Mouse (Mus musculus) liver, adult 2 months (tissue): ENCODE data around the gene Flywch1. TPM values are rescaled to one million over a fixed set of nuclear protein-coding genes. Genes with fewer than 3 reads are reported as not detected.

Experiments
- DNase-seq: peaks from one replicate; pipeline ENCODE4 v3.0.0-alpha.2; 2011; ENCODE audit warnings: low read depth, low spot score; ENCODE audit errors: extremely low read depth
- H3K27ac ChIP-seq: fragments of 200-500 bp; replicated peaks from 2 replicates; pipeline ENCODE4 v1.5.1; 2012; ENCODE audit warnings: low read depth, mild to moderate bottlenecking, control low read depth, inconsistent platforms, low read length; ENCODE audit not compliant: insufficient read depth
- H3K27me3 ChIP-seq: fragments of 200-500 bp; 2 replicates; pipeline ENCODE4 v1.6.1; 2012; ENCODE audit warnings: mild to moderate bottlenecking, moderate library complexity, low read length, inconsistent platforms; ENCODE audit not compliant: control insufficient read depth, insufficient read depth
- H3K36me3 ChIP-seq: fragments of 200-500 bp; 2 replicates; pipeline ENCODE4 v1.6.1; 2012; ENCODE audit warnings: low read length, inconsistent platforms; ENCODE audit not compliant: control insufficient read depth, insufficient read depth
- H3K4me1 ChIP-seq: fragments of 200-500 bp; 2 replicates; pipeline ENCODE4 v1.6.1; 2011; ENCODE audit warnings: low read length; ENCODE audit not compliant: control insufficient read depth, insufficient read depth
- H3K4me3 ChIP-seq: fragments of 200-500 bp; 2 replicates; pipeline ENCODE4 v1.5.1; 2011; ENCODE audit warnings: low read depth, mild to moderate bottlenecking, control low read depth, low read length, moderate library complexity; ENCODE audit not compliant: insufficient read depth
- H3K79me2 ChIP-seq: fragments of 200-500 bp; 2 replicates; pipeline ENCODE4 v1.6.1; 2012; ENCODE audit warnings: inconsistent platforms, mild to moderate bottlenecking, low read length, moderate library complexity; ENCODE audit not compliant: control insufficient read depth, insufficient read depth
- H3K9ac ChIP-seq: fragments of 200-500 bp; 2 replicates; pipeline ENCODE4 v1.6.1; 2012; ENCODE audit warnings: low read depth, mild to moderate bottlenecking, control low read depth, inconsistent platforms, low read length
- CTCF ChIP-seq: fragments of 200-500 bp; IDR thresholded peaks from 2 replicates; pipeline ENCODE4 v1.5.1; 2011; ENCODE audit warnings: low read depth, low read length, control low read depth
- POLR2A ChIP-seq: fragments of 200-500 bp; IDR thresholded peaks from 2 replicates; pipeline ENCODE4 v1.6.1; 2011; ENCODE audit warnings: low read length, control low read depth; ENCODE audit not compliant: insufficient read depth; ENCODE audit errors: extremely low read depth
- WGBS: fragments of 180-500 bp; shearing (Covaris S2); methylation state at CpG from one replicate; pipeline ENCODE4 v1.1.7; 2018; 5-methylcytosine and 5-hydroxymethylcytosine counted together
- polyA plus RNA-seq: library from polyadenylated mRNA; depleted of rRNA; stranded (reverse); fragments of >200 nt; gene quantifications from 2 replicates; pipeline ENCODE4 v1.2.3, GENCODE M21; 2012; rRNA removed
- total RNA-seq: library from RNA; depleted of rRNA; stranded (reverse); fragments of >200 nt; gene quantifications from 2 replicates; pipeline ENCODE4 v1.2.3, GENCODE M21; 2014; rRNA removed

The Flywch1 gene
- 11.1 and 12.6 TPM in 2 replicates for total RNA-seq
- 13.8 and 14.2 TPM in 2 replicates for polyA plus RNA-seq

GRCm38 (mm10) chr17:23771284-23772218, at the start of gene Flywch1:
Flywch1 (minus strand) TSS chr17:23771602.
- 4% methylated on average over 58 of the region's 58 CpGs for WGBS
- DNase-seq: peak; percentile 96
- H3K36me3 ChIP-seq: no peaks in the 10 kb centered on the region
- peak within 1 kb of the TSS; percentile 83 for H3K4me3 ChIP-seq
- TF ChIP-seq POLR2A (peak; percentile 54; the same call in 1 of the 2 replicates), CTCF (no peak)
- H3K27ac ChIP-seq: peak within 1 kb of the TSS; percentile 26
- H3K27me3 ChIP-seq: no peaks in the 10 kb centered on the region
- no peaks in the 10 kb centered on the region for H3K79me2 ChIP-seq
- H3K9ac ChIP-seq: peak within 1 kb of the TSS; percentile 90
- H3K4me1 ChIP-seq: peaks cover 4% of the 10 kb centered on the region; the same call in 1 of the 2 replicates

- H3K4me1 ChIP-seq: no peaks in the 10 kb centered on the region
- peaks cover 77% of the 10 kb centered on the region for H3K36me3 ChIP-seq
- H3K9ac ChIP-seq: no peak overlapping the region
- DNase-seq: no peak
- no peak overlapping the region for H3K27ac ChIP-seq
- WGBS: 92% methylated on average over 5 of the region's 5 CpGs
- no peak overlapping the region for H3K4me3 ChIP-seq
- TF ChIP-seq POLR2A (no peak), CTCF (no peak)
- no peaks in the 10 kb centered on the region for H3K27me3 ChIP-seq
- no peaks in the 10 kb centered on the region; the same call in 1 of the 2 replicates for H3K79me2 ChIP-seq
Observed at GRCm38 (mm10) chr17:23820731-23821130, 49.3 kb upstream of the Flywch1 start.

GRCm38 (mm10) chr17:23819235-23819634, 47.8 kb upstream of the Flywch1 start:
- Histone ChIP-seq H3K4me1 (no peaks in the 10 kb centered on the region), H3K27me3 (no peaks in the 10 kb centered on the region), H3K4me3 (no peak overlapping the region), H3K36me3 (peaks cover 76% of the 10 kb centered on the region), H3K27ac (no peak overlapping the region), H3K79me2 (no peaks in the 10 kb centered on the region; the same call in 1 of the 2 replicates), H3K9ac (no peak overlapping the region)
- TF ChIP-seq POLR2A: no peak
- TF ChIP-seq CTCF: no peak
- 98% methylated on average over 25 of the region's 25 CpGs for WGBS
- DNase-seq: no peak

GRCm38 (mm10) chr17:23818579-23818978, 47.2 kb upstream of the Flywch1 start:
- Histone ChIP-seq H3K27ac (no peak overlapping the region), H3K9ac (no peak overlapping the region), H3K79me2 (no peaks in the 10 kb centered on the region; the same call in 1 of the 2 replicates), H3K27me3 (no peaks in the 10 kb centered on the region), H3K36me3 (peaks cover 75% of the 10 kb centered on the region), H3K4me1 (no peaks in the 10 kb centered on the region), H3K4me3 (no peak overlapping the region)
- DNase-seq: no peak
- no peak for TF ChIP-seq CTCF
- TF ChIP-seq POLR2A: no peak
- WGBS: 98% methylated on average over 8 of the region's 8 CpGs

GRCm38 (mm10) chr17:23815641-23816040, 44.2 kb upstream of the Flywch1 start:
- H3K4me3 ChIP-seq: no peak overlapping the region
- no peak overlapping the region for H3K27ac ChIP-seq
- H3K4me1 ChIP-seq: no peaks in the 10 kb centered on the region
- over 99% methylated on average over 16 of the region's 16 CpGs for WGBS
- DNase-seq: no peak
- TF ChIP-seq POLR2A: no peak
- TF ChIP-seq CTCF: no peak
- H3K27me3 ChIP-seq: no peaks in the 10 kb centered on the region
- H3K36me3 ChIP-seq: peaks cover 83% of the 10 kb centered on the region
- no peak overlapping the region for H3K9ac ChIP-seq
- no peaks in the 10 kb centered on the region; the same call in 1 of the 2 replicates for H3K79me2 ChIP-seq

GRCm38 (mm10) chr17:23807918-23808317, 36.5 kb upstream of the Flywch1 start:
- Histone ChIP-seq H3K27me3 (no peaks in the 10 kb centered on the region), H3K79me2 (peaks cover 27% of the 10 kb centered on the region), H3K36me3 (peaks cover 53% of the 10 kb centered on the region), H3K4me3 (no peak overlapping the region), H3K9ac (no peak overlapping the region), H3K27ac (no peak overlapping the region), H3K4me1 (peaks cover 11% of the 10 kb centered on the region; the same call in 1 of the 2 replicates)
- DNase-seq: no peak
- WGBS: 82% methylated on average over 3 of the region's 3 CpGs
- no peak for TF ChIP-seq POLR2A
- no peak for TF ChIP-seq CTCF
